In the genomic region with DNA sequence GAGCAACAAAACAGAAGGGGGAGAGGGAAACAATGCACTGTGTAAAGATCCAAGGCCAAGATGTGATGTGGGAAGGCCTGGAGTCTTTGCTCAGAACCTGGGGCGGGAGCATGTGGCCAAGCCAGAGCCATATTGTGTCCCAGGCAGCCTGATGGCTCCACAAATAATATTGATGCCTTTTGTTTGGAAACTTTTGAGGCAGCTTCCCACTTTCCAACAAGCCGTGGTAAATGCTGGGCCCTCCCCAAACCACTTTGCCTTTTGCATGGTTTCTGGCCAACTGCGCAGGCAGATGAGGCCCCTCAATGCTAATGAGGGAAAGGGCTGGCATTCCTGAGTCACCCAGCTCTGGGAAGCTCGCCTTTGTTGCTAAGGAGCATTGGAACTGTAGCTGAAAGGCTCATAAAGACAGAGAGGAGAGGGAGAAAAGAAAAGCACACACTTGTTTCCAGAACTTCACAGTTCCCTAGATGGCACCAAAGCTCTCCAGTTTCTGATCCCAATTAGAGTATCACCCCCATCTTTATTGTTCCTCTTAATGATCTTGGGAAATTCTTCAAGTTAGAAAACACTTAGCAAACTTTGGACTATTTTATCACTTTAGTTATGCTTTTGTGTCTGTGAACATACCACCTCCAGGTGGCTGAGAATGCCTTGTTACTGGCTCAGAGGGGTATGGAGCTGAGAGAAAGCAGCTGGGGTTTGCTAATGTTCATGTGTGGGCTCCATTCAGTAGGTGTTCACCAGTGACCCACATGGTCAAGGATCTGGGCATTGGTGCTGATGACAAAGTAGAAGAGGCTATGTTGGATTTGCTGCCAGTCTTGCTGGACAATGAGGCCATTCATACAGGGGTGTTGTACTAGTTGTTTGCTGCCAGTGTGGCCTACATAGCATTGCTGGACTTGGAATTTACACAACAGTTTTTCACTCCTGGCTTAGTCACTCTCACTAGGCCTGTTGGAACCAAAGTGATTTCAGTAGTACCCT, we compare ENCODE assay signal across 10 mouse cellular contexts. TPM values are rescaled to one million over a fixed set of nuclear protein-coding genes. Genes with fewer than 3 reads are reported as not detected.
DNase-seq lines count a peak whose midpoint lies in the region; ATAC-seq lines count a peak whose summit lies in the region.
"Had no signal": no experiment of that assay in that cellular context is flagged by ENCODE, and none has a peak within 500 bp of the region (broad histone marks: within the 10 kb centered on the region; RNA-seq: fewer than 3 reads in every experiment).

No protein-coding gene starts in this region.

- no peaks in the 10 kb centered on the region for H3K27me3 ChIP-seq in embryonic facial prominence, embryonic 11.5 days (ENCODE audit: control insufficient read depth, insufficient read depth, low read length)
- no peaks in the 10 kb centered on the region for H3K27me3 ChIP-seq in embryonic facial prominence, embryonic 10.5 days (replicated peaks; ENCODE audit: low read depth, poor library complexity, severe bottlenecking)

- no peak overlapping the region for H3K4me3 ChIP-seq in embryonic facial prominence, embryonic 11.5 days (ENCODE audit: low read depth, low read length)
- no peak overlapping the region for H3K4me3 ChIP-seq in embryonic facial prominence, embryonic 10.5 days

- H3K27ac ChIP-seq in embryonic facial prominence, embryonic 11.5 days (replicated peaks; ENCODE audit: low read depth, low read length): no peak overlapping the region
- H3K27ac ChIP-seq in embryonic facial prominence, embryonic 10.5 days (replicated peaks): no peak overlapping the region

- no peak for DNase-seq in embryonic facial prominence, embryonic 11.5 days (ENCODE audit: low spot score)
- DNase-seq in embryonic facial prominence, embryonic 10.5 days (ENCODE audit: low spot score): no peak
- DNase-seq in frontal cortex, postnatal 10 days (ENCODE audit: low spot score in 2 of 2): peak; percentile 49 to 52
- DNase-seq in left cerebral cortex, postnatal 10 days (ENCODE audit: extremely low spot score in 1 of 2, low spot score in 2 of 2): peak; percentile 27 to 70
- DNase-seq in retina, postnatal 7 days (ENCODE audit: low read depth, low spot score): peak; percentile 11
- no peak for DNase-seq in adrenal gland, postnatal 10 days

- WGBS in embryonic facial prominence, embryonic 11.5 days: 55% methylated on average over 4 of the region's 4 CpGs
- 49% methylated on average over 4 of the region's 4 CpGs for WGBS in embryonic facial prominence, embryonic 10.5 days

- no peak overlapping the region for H3K4me2 ChIP-seq in embryonic facial prominence, embryonic 11.5 days (ENCODE audit: low read depth, low read length)

- no peaks in the 10 kb centered on the region for H3K4me1 ChIP-seq in embryonic facial prominence, embryonic 11.5 days (ENCODE audit: control insufficient read depth, insufficient read depth, low read length)
- H3K4me1 ChIP-seq in embryonic facial prominence, embryonic 10.5 days: no peaks in the 10 kb centered on the region

- no peaks in the 10 kb centered on the region for H3K36me3 ChIP-seq in embryonic facial prominence, embryonic 11.5 days (replicated peaks; ENCODE audit: control insufficient read depth, insufficient read depth, low read depth, low read length)
- no peaks in the 10 kb centered on the region for H3K36me3 ChIP-seq in embryonic facial prominence, embryonic 10.5 days (replicated peaks)

- H3K9me3 ChIP-seq in embryonic facial prominence, embryonic 11.5 days (replicated peaks; ENCODE audit: control insufficient read depth, low read length): no peaks in the 10 kb centered on the region
- H3K9me3 ChIP-seq in embryonic facial prominence, embryonic 10.5 days: no peaks in the 10 kb centered on the region

- 0 out of 2 replicates have a peak, but pooled peaks have one; percentile 23 for ATAC-seq in embryonic facial prominence, embryonic 11.5 days (replicated peaks; ENCODE audit: insufficient number of reproducible peaks, low FRiP score, low TSS enrichment, low read depth)
- no peak for ATAC-seq in monocyte, adult 5-6 weeks (replicated peaks; ENCODE audit: insufficient number of reproducible peaks, low FRiP score, low TSS enrichment, poor library complexity, severe bottlenecking)
- no peak for ATAC-seq in megakaryocyte, adult 5-6 weeks (ENCODE audit: poor library complexity, severe bottlenecking)

- intact Hi-C loops in left cerebral cortex, postnatal 10 days (cut with DNase I): loop anchor here (2.0 kb wide), 1 partner anchor 20 kb away; no protein-coding TSS in a partner anchor

- H3K9ac ChIP-seq in embryonic facial prominence, embryonic 11.5 days (replicated peaks; ENCODE audit: low read length): no peak overlapping the region

RNA-seq across cellular contexts. Expression of a gene that starts 55.3 kb away (rescaled TPM):
- polyA plus RNA-seq in embryonic facial prominence, embryonic 11.5 days (2014; fragmentation: Nextera tagmentation; extraction: Ambion mirVana): not detected in 2 replicates
- polyA plus RNA-seq in embryonic facial prominence, embryonic 10.5 days (2016; fragmentation: Nextera tagmentation; extraction: Ambion mirVana): not detected in 2 replicates
- total RNA-seq in left cerebral cortex, postnatal 10 days (2021): not detected
- total RNA-seq in monocyte, adult 5-6 weeks (2017): not detected in 3 replicates
- 10 to 100 TPM in 1 of 2 experiments, 1 to 10 TPM in 1; 6.8 to 17.9 TPM for total RNA-seq in adrenal gland, postnatal 10 days (2021)
- total RNA-seq in megakaryocyte, adult 5-6 weeks (2015): not detected in 2 replicates
- not detected in 2 replicates for total RNA-seq in megakaryocyte, adult 5-6 weeks (2017)
- polyA plus RNA-seq: C2C12; heart, embryonic 16.5 days had no signal

Comparison
In these comparisons a context has a peak if more than half of its experiments do, and no peak if none do; other contexts are left out.
1. DNase-seq: peak in frontal cortex, postnatal 10 days (2 of 2), left cerebral cortex, postnatal 10 days (2 of 2) and retina, postnatal 7 days (single experiment); none in embryonic facial prominence, embryonic 11.5 days (single experiment), embryonic facial prominence, embryonic 10.5 days (single experiment) and adrenal gland, postnatal 10 days (single experiment).